ENCODE assay signal across 14 mouse cellular contexts in genomic region chr5:39758890-39759475, GRCm38 (mm10). TPM values are rescaled to one million over a fixed set of nuclear protein-coding genes. Genes with fewer than 3 reads are reported as not detected.
DNase-seq lines count a peak whose midpoint lies in the region; ATAC-seq and TF ChIP-seq lines count a peak whose summit lies in the region.
"Had no signal": no experiment of that assay in that cellular context is flagged by ENCODE, and none has a peak within 500 bp of the region (broad histone marks: within the 10 kb centered on the region; RNA-seq: fewer than 3 reads in every experiment).

No protein-coding gene starts in this region.

- H3K27me3 ChIP-seq in heart, adult 2 months (ENCODE audit: control insufficient read depth, insufficient read depth, low read length), result no peaks in the 10 kb centered on the region
- H3K27me3 ChIP-seq in midbrain, embryonic 14.5 days (ENCODE audit: control insufficient read depth, insufficient read depth, low read length), result no peaks in the 10 kb centered on the region
- no peaks in the 10 kb centered on the region for H3K27me3 ChIP-seq in midbrain, embryonic 10.5 days (ENCODE audit: low read depth, poor library complexity, severe bottlenecking)
- H3K27me3 ChIP-seq: hindbrain, embryonic 15.5 days had no signal

- no peak overlapping the region for H3K4me3 ChIP-seq in heart, adult 2 months
- H3K4me3 ChIP-seq in midbrain, embryonic 14.5 days (replicated peaks; ENCODE audit: low read depth, low read length), result no peak overlapping the region
- no peak overlapping the region for H3K4me3 ChIP-seq in midbrain, embryonic 10.5 days
- H3K4me3 ChIP-seq: hindbrain, embryonic 15.5 days; left cerebral cortex, adult 2 months had no signal

- WGBS in heart, adult 2 months, result 35% methylated on average over 2 of the region's 2 CpGs
- 78% methylated on average over 2 of the region's 2 CpGs for WGBS in midbrain, embryonic 14.5 days
- WGBS in midbrain, embryonic 10.5 days, result 91% methylated on average over 2 of the region's 2 CpGs

- no peak overlapping the region for H3K27ac ChIP-seq in heart, adult 2 months
- no peak overlapping the region for H3K27ac ChIP-seq in midbrain, embryonic 14.5 days (replicated peaks; ENCODE audit: low read depth, low read length)
- H3K27ac ChIP-seq in midbrain, embryonic 10.5 days (replicated peaks), result no peak overlapping the region
- H3K27ac ChIP-seq: hindbrain, embryonic 15.5 days; left cerebral cortex, adult 2 months had no signal

- peak; percentile 16 for DNase-seq in heart, adult 8-10 months (ENCODE audit: low spot score)
- no peak for DNase-seq in heart, adult 2 months
- peak; percentile 7 for DNase-seq in midbrain, embryonic 14.5 days
- no peak for DNase-seq in midbrain, embryonic 10.5 days (ENCODE audit: low spot score)
- peak; percentile 5 for DNase-seq in heart, postnatal 14 days
- DNase-seq in embryo, embryonic 10 days (ENCODE audit: low spot score), result no peak
- no peak for DNase-seq in frontal cortex, postnatal 25 days (ENCODE audit: low spot score in 2 of 2)
- DNase-seq: B cell, adult 2 months; cerebellum, adult 8-10 months; thymus, adult 2 months had no signal

- H3K4me2 ChIP-seq in midbrain, embryonic 14.5 days (ENCODE audit: low read length), result no peak overlapping the region
- H3K4me2 ChIP-seq: hindbrain, embryonic 15.5 days had no signal

- no peaks in the 10 kb centered on the region; the same call in 1 of the 2 replicates for H3K4me1 ChIP-seq in heart, adult 2 months (ENCODE audit: control insufficient read depth, insufficient read depth, low read length)
- no peaks in the 10 kb centered on the region for H3K4me1 ChIP-seq in midbrain, embryonic 14.5 days (ENCODE audit: control insufficient read depth, insufficient read depth, low read length)
- no peaks in the 10 kb centered on the region for H3K4me1 ChIP-seq in midbrain, embryonic 10.5 days
- H3K4me1 ChIP-seq: hindbrain, embryonic 15.5 days had no signal

- no peak for ATAC-seq in midbrain, embryonic 14.5 days (ENCODE audit: low FRiP score, low TSS enrichment)
- peak; percentile 29; the same call in 1 of the 2 replicates for ATAC-seq in megakaryocyte progenitor cell, adult 5-6 weeks (replicated peaks; ENCODE audit: poor library complexity)

- no peak overlapping the region for H3K9ac ChIP-seq in heart, adult 2 months (ENCODE audit: low read depth, low read length)
- no peak overlapping the region for H3K9ac ChIP-seq in midbrain, embryonic 14.5 days (replicated peaks; ENCODE audit: low read length)
- H3K9ac ChIP-seq: hindbrain, embryonic 15.5 days had no signal

- no peak for TF ChIP-seq EP300 in heart, adult 2 months (IDR thresholded peaks at IDR 0.05; ENCODE audit: insufficient read depth, low read depth, low read length)

- no peaks in the 10 kb centered on the region for H3K9me3 ChIP-seq in midbrain, embryonic 14.5 days (ENCODE audit: control insufficient read depth, low read length)
- H3K9me3 ChIP-seq in midbrain, embryonic 10.5 days (replicated peaks), result no peaks in the 10 kb centered on the region
- H3K9me3 ChIP-seq: hindbrain, embryonic 15.5 days had no signal

- H3K36me3 ChIP-seq in heart, adult 2 months (ENCODE audit: control insufficient read depth, insufficient read depth, low read length), result no peaks in the 10 kb centered on the region; the same call in 1 of the 2 replicates
- H3K36me3 ChIP-seq in midbrain, embryonic 14.5 days (ENCODE audit: control insufficient read depth, insufficient read depth, low read length), result no peaks in the 10 kb centered on the region
- H3K36me3 ChIP-seq in midbrain, embryonic 10.5 days, result no peaks in the 10 kb centered on the region
- H3K36me3 ChIP-seq: G1E; hindbrain, embryonic 15.5 days had no signal

- intact Hi-C loops in heart, adult 2 months (cut with DNase I), result loop anchor here (5.0 kb wide), 1 partner anchor 83 kb away; no protein-coding TSS in a partner anchor
- intact Hi-C loops in heart, postnatal 14 days (cut with DNase I), result loop anchor here (5.0 to 10.0 kb wide), 2 partner anchors 78 to 206 kb away; no protein-coding TSS in a partner anchor

- no peak for TF ChIP-seq POLR2A in heart, adult 2 months (IDR thresholded peaks at IDR 0.05; ENCODE audit: insufficient read depth, low read depth, low read length)

- H3K79me2 ChIP-seq in heart, adult 2 months (replicated peaks; ENCODE audit: control insufficient read depth, insufficient read depth, low read length), result no peaks in the 10 kb centered on the region

- no peak for TF ChIP-seq CTCF in heart, adult 2 months (IDR thresholded peaks at IDR 0.05)

RNA-seq across cellular contexts. Expression of gene Hs3st1, which starts 3.7 kb away (rescaled TPM):
- total RNA-seq in heart, adult 8-10 months (2022), result 1 to 10 TPM; 5.0 to 7.5 (median 6.6) TPM
- 1 to 10 TPM; 4.3 to 7.5 TPM for total RNA-seq in heart, adult 2 months (2021)
- polyA plus RNA-seq in heart, adult 2 months (2012; rRNA removed), result 12.7 and 13.3 TPM in 2 replicates
- 25.4 and 30.8 TPM in 2 replicates for polyA plus RNA-seq in midbrain, embryonic 14.5 days (2014; fragmentation: Nextera tagmentation; extraction: Ambion mirVana)
- 3.4 and 6.8 TPM in 2 replicates for polyA plus RNA-seq in midbrain, embryonic 10.5 days (2016; fragmentation: Nextera tagmentation; extraction: Ambion mirVana)
- total RNA-seq in heart, postnatal 14 days (2021), result 10 to 100 TPM in 1 of 2 experiments, 1 to 10 TPM in 1; 8.1 to 11.2 TPM
- not detected in 2 replicates for total RNA-seq in megakaryocyte progenitor cell, adult 5-6 weeks (2015)
- 0.42 TPM in 1 of 2 replicates, not detected in the other for total RNA-seq in megakaryocyte progenitor cell, adult 5-6 weeks (2017)
- polyA plus RNA-seq: G1E had no signal

Comparison
In these comparisons a context has a peak if more than half of its experiments do, and no peak if none do; other contexts are left out.
1. DNase-seq: peak in heart, adult 8-10 months (single experiment), midbrain, embryonic 14.5 days (single experiment) and heart, postnatal 14 days (2 of 2); none in heart, adult 2 months (0 of 2), midbrain, embryonic 10.5 days (single experiment), embryo, embryonic 10 days (single experiment) and frontal cortex, postnatal 25 days (0 of 2).